Mouse (Mus musculus): Measurements from ENCODE around the gene Ppp1ca. TPM values are rescaled to one million over a fixed set of nuclear protein-coding genes. Genes with fewer than 3 reads are reported as not detected.

Gene Ppp1ca
- polyA plus RNA-seq, 1 experiment from 2014 or later, result 425 TPM

GRCm38 (mm10) chr19:4189051-4189620, 2.7 kb upstream of the Ppp1ca start:
- ATAC-seq (ENCODE audit: insufficient read depth), result no peak
- H3K4me2 ChIP-seq, result no peak overlapping the region
- 70% methylated on average over 12 of the region's 12 CpGs for WGBS (ENCODE audit: insufficient replicate concordance)

GRCm38 (mm10) chr19:4190831-4191334, 982 bp upstream of the Ppp1ca start, which contains the start of gene Tbc1d10c:
Gene Tbc1d10c, minus strand, starts transcription at chr19:4191284.
- no peaks in the 10 kb centered on the region for H3K27me3 ChIP-seq
- H3K4me3 ChIP-seq (replicated peaks), result peak within 1 kb of the TSS; percentile 86
- H3K9me3 ChIP-seq (replicated peaks), result no peaks in the 10 kb centered on the region
- H3K4me2 ChIP-seq, result peak within 1 kb of the TSS; percentile 88
- H3K4me1 ChIP-seq (replicated peaks), result peaks cover 56% of the 10 kb centered on the region
- H3K9ac ChIP-seq, result peak within 1 kb of the TSS; percentile 92
- WGBS (ENCODE audit: insufficient replicate concordance), result 18% methylated on average over 4 of the region's 4 CpGs
- no peak for ATAC-seq (ENCODE audit: insufficient read depth)
- H3K27ac ChIP-seq (replicated peaks), result peak within 1 kb of the TSS; percentile 87
- peaks cover 30% of the 10 kb centered on the region for H3K36me3 ChIP-seq (replicated peaks)

More at GRCm38 (mm10) chr19:4189051-4189620, 2.7 kb upstream of the Ppp1ca start:
- H3K9me3 ChIP-seq (replicated peaks), result no peaks in the 10 kb centered on the region
- no peak overlapping the region for H3K9ac ChIP-seq
- H3K36me3 ChIP-seq (replicated peaks), result peaks cover 13% of the 10 kb centered on the region
- no peak overlapping the region for H3K27ac ChIP-seq (replicated peaks)
- H3K4me3 ChIP-seq (replicated peaks), result no peak overlapping the region
- H3K27me3 ChIP-seq, result no peaks in the 10 kb centered on the region
- H3K4me1 ChIP-seq (replicated peaks), result peaks cover 53% of the 10 kb centered on the region

DNA sequence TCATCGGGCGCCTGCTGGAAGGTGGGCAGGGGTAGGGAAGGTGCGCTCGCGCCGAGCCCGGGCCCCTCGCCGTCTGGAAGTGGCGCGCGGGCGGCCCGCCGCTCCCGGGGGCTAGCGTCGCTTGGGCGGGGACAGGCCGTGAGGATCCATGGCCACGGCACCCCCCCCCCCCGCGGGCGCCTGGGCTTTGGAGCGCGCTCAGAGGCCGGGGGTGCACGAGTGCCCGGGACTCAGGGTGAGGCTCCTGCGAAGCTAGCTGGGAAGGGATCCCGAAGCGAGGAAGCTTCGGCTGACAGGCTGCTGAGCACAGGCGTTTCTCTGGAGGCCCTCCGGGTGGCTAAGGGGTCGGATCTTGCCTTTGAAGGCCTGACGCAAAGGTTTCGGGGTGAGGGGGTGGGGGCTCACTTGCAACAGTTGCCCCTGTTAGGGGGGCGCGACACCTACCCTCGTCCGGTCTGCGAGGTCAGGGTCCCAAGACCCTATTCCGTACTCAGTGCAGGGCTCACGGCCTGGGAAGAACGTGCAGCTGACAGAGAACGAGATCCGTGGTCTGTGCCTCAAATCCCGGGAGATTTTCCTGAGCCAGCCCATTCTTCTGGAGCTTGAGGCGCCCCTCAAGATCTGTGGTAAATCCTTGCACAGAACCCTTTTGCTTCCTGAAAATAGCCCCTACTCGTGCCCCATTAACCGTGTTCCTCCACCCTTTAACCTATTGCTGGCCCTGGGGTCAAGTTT, 553 bp downstream of the Ppp1ca start:
- ATAC-seq (ENCODE audit: insufficient read depth), result peak; percentile 60
- peaks cover 46% of the 10 kb centered on the region for H3K36me3 ChIP-seq (replicated peaks)
- H3K4me2 ChIP-seq, result peak overlapping the region; percentile 88
- H3K27ac ChIP-seq (replicated peaks), result peak overlapping the region; percentile 87
- H3K4me3 ChIP-seq (replicated peaks), result peak overlapping the region; percentile 86
- under 1% methylated on average over 44 of the region's 52 CpGs for WGBS (ENCODE audit: insufficient replicate concordance)
- H3K9ac ChIP-seq, result peak overlapping the region; percentile 92
- H3K9me3 ChIP-seq (replicated peaks), result no peaks in the 10 kb centered on the region
- peaks cover 69% of the 10 kb centered on the region for H3K4me1 ChIP-seq (replicated peaks)
- no peaks in the 10 kb centered on the region for H3K27me3 ChIP-seq

DNA sequence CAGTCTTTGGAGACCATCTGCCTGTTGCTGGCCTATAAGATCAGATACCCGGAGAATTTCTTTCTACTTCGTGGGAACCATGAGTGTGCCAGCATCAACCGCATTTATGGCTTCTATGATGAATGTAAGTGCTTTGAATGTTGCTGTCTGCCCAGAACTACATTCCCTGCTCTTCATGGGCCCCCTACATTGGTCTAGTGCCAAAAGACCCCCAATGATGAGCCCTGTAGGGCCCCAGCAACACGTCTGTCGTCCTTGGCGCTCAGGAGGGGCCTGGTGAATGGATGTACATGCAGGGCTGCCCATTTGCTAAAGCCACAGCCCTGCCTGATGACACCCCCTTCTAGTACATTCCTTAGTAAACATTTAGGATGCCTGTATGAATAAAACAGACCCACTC, 1.3 kb downstream of the Ppp1ca start:
- H3K36me3 ChIP-seq (replicated peaks), result peaks cover 53% of the 10 kb centered on the region

DNA sequence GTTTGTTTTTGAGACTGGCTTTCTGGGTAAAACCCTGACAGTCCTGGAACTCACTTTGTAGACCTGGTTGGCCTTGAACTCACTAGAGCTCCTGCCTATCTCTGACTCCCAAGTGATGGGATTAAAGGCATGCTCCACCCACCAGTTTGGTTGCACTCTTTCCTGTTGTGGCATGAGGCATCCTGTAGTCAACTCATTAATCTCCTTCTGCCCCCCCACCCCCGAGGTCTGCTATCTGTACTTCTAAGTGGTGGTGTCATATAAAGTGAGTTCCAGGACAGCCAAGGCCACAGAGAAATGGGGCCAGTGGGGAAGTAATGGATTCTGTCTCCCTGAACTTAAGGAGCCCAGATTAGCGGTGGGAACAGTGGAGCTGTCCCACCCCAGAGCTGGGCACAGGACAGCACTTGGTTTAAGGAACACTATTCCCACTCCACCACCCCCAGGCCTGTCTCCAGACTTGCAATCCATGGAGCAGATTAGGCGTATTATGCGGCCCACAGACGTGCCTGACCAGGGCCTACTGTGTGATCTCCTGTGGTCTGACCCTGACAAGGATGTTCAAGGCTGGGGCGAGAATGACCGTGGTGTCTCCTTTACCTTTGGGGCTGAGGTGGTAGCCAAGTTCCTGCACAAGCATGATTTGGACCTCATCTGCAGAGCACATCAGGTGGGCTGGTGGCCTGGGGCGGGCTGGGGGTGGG, 2.3 kb downstream of the Ppp1ca start:
- peaks cover 63% of the 10 kb centered on the region for H3K36me3 ChIP-seq (replicated peaks)
- no peak overlapping the region; the same call in 1 of the 2 replicates for H3K27ac ChIP-seq (replicated peaks)
- H3K9ac ChIP-seq, result no peak overlapping the region

More for the DNA sequence above, 1.3 kb downstream of the Ppp1ca start:
- Histone ChIP-seq H3K9ac (peak overlapping the region; percentile 92), H3K27ac (replicated peaks) (peak overlapping the region; percentile 87), H3K27me3 (no peaks in the 10 kb centered on the region), H3K4me2 (peak overlapping the region; percentile 88), H3K9me3 (replicated peaks) (no peaks in the 10 kb centered on the region), H3K4me3 (replicated peaks) (peak overlapping the region; percentile 86), H3K4me1 (replicated peaks) (peaks cover 71% of the 10 kb centered on the region)
- no peak for ATAC-seq (ENCODE audit: insufficient read depth)
- 46% methylated on average over 6 of the region's 6 CpGs for WGBS (ENCODE audit: insufficient replicate concordance)

GRCm38 (mm10) chr19:4194776-4195650, 3.1 kb downstream of the Ppp1ca start:
- 0 out of 2 replicates have a peak overlapping the region, but pooled peaks have one; percentile 14 for H3K27ac ChIP-seq (replicated peaks)
- peaks cover 89% of the 10 kb centered on the region for H3K4me1 ChIP-seq (replicated peaks)
- 75% methylated on average over 12 of the region's 12 CpGs for WGBS (ENCODE audit: insufficient replicate concordance)
- H3K4me2 ChIP-seq, result no peak overlapping the region
- H3K36me3 ChIP-seq (replicated peaks), result peaks cover 72% of the 10 kb centered on the region
- H3K9ac ChIP-seq, result no peak overlapping the region
- no peaks in the 10 kb centered on the region for H3K9me3 ChIP-seq (replicated peaks)
- no peak overlapping the region for H3K4me3 ChIP-seq (replicated peaks)
- no peak for ATAC-seq (ENCODE audit: insufficient read depth)
- no peaks in the 10 kb centered on the region for H3K27me3 ChIP-seq

More for the DNA sequence above, 2.3 kb downstream of the Ppp1ca start:
- Histone ChIP-seq H3K4me2 (peak overlapping the region; percentile 88; the same call in 1 of the 2 replicates), H3K4me1 (replicated peaks) (peaks cover 80% of the 10 kb centered on the region), H3K27me3 (no peaks in the 10 kb centered on the region), H3K4me3 (replicated peaks) (no peak overlapping the region; the same call in 1 of the 2 replicates), H3K9me3 (replicated peaks) (no peaks in the 10 kb centered on the region)
- ATAC-seq (ENCODE audit: insufficient read depth), result no peak
- WGBS (ENCODE audit: insufficient replicate concordance), result 68% methylated on average over 8 of the region's 8 CpGs

- Histone ChIP-seq H3K27ac (replicated peaks) (peak overlapping the region; percentile 19), H3K27me3 (no peaks in the 10 kb centered on the region), H3K9ac (no peak overlapping the region), H3K36me3 (replicated peaks) (peaks cover 76% of the 10 kb centered on the region), H3K4me1 (replicated peaks) (peaks cover 91% of the 10 kb centered on the region), H3K4me2 (no peak overlapping the region), H3K9me3 (replicated peaks) (no peaks in the 10 kb centered on the region), H3K4me3 (replicated peaks) (no peak overlapping the region)
- WGBS (ENCODE audit: insufficient replicate concordance), result 72% methylated on average over 2 of the region's 2 CpGs
- ATAC-seq (ENCODE audit: insufficient read depth), result no peak
Measured at GRCm38 (mm10) chr19:4196048-4196447, 4.2 kb downstream of the Ppp1ca start.

DNA sequence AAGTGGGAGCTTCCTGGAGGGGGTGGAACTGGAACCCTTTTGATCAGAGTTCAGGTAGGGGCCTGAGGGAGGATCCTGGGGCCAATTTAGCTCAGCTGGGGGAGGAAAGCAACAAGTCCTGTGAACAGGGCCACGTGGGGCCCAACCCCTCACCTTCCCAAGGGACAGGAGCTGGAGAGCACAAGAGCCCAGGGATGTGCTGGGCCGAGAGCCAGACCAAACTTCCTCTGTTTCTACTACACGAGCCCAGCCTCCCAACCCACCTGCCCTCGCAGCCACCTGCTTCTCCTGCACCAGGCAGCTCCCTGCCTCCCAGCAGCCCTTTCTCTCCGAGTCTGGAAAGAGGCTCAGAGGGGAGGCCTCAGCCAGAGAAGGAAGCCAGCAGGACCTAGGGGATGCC, 4.7 kb downstream of the Ppp1ca start:
- Histone ChIP-seq H3K4me1 (replicated peaks) (peaks cover 86% of the 10 kb centered on the region), H3K27me3 (no peaks in the 10 kb centered on the region), H3K27ac (replicated peaks) (no peak overlapping the region; the same call in 1 of the 2 replicates), H3K36me3 (replicated peaks) (peaks cover 76% of the 10 kb centered on the region), H3K9me3 (replicated peaks) (no peaks in the 10 kb centered on the region), H3K4me2 (no peak overlapping the region), H3K4me3 (replicated peaks) (no peak overlapping the region), H3K9ac (no peak overlapping the region)
- ATAC-seq (ENCODE audit: insufficient read depth), result no peak
- WGBS (ENCODE audit: insufficient replicate concordance), result 43% methylated on average over 5 of the region's 5 CpGs

DNA sequence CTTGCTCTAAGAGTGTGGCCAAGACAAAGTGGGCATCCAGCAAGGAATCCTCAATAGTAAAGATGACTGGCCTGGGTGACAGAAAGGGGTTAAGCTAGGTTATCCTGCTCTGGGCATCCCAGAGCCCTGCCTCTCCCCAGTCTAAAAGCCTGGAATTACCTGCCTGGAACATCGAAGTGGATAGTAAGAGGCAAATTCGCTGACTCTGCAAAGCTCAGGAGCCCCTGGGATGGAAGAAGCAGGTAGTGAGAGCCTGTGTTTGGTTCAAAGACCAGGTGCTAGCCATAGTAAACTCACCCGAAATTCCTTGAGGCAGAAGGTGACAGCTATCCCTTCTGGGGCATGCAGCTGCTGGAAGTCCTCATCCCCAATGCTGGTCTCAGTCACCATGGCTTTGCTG, 5.3 kb downstream of the Ppp1ca start:
- no peak for ATAC-seq (ENCODE audit: insufficient read depth)
- H3K36me3 ChIP-seq (replicated peaks), result peaks cover 76% of the 10 kb centered on the region

DNA sequence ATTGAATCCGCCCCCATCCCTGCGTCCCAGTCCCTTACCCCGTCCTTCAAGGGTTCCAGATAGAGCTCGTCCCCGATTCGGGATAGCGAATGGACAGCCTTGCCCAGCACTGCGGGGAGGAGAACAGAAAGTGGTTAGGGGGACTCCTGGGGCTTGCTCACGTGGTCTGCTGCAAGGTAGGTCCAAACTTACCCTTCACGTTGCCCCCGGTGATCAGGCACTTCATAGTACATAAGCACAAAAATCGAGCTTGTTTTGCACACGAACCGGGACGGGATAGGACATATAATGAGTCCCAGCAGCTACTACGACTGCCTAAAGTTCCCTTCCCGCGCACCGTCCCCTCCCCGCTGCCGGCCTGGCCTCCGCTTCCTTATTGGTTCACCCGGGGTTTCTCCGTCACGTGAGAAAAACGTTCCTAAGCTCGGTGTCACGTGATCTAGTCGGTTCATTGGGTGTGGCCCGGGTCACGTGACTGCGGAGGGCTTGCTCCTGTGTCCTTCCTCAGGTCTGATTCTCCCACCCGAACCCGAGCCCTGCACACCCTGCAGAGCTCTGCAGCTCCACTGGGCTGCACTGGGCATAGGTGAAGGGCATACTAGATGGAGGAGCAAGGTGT, 9.5 kb downstream of the Ppp1ca start, which contains the start of gene Rad9a:
Rad9a (minus strand) TSS at position 372 of the 619 bp plus-strand sequence.
- peak within 1 kb of the TSS; percentile 78 for H3K9ac ChIP-seq
- under 1% methylated on average over 34 of the region's 34 CpGs for WGBS (ENCODE audit: insufficient replicate concordance)
- H3K4me1 ChIP-seq (replicated peaks), result peaks cover 67% of the 10 kb centered on the region
- H3K27me3 ChIP-seq, result peaks cover 39% of the 10 kb centered on the region
- H3K4me3 ChIP-seq (replicated peaks), result peak within 1 kb of the TSS; percentile 77
- ATAC-seq (ENCODE audit: insufficient read depth), result peak; percentile 84
- H3K36me3 ChIP-seq (replicated peaks), result peaks cover 40% of the 10 kb centered on the region
- peak within 1 kb of the TSS; percentile 79 for H3K27ac ChIP-seq (replicated peaks)
- H3K9me3 ChIP-seq (replicated peaks), result no peaks in the 10 kb centered on the region
- peak within 1 kb of the TSS; percentile 91 for H3K4me2 ChIP-seq

More for the DNA sequence above, 5.3 kb downstream of the Ppp1ca start:
- H3K4me2 ChIP-seq, result no peak overlapping the region
- H3K27ac ChIP-seq (replicated peaks), result 0 out of 2 replicates have a peak overlapping the region, but pooled peaks have one; percentile 34
- no peaks in the 10 kb centered on the region for H3K9me3 ChIP-seq (replicated peaks)
- H3K4me3 ChIP-seq (replicated peaks), result no peak overlapping the region
- 0 out of 2 replicates have a peak, but pooled peaks cover under 1% of the 10 kb centered on the region for H3K27me3 ChIP-seq
- H3K9ac ChIP-seq, result no peak overlapping the region
- WGBS (ENCODE audit: insufficient replicate concordance), result 58% methylated on average over 3 of the region's 3 CpGs
- H3K4me1 ChIP-seq (replicated peaks), result peaks cover 91% of the 10 kb centered on the region

Data from liver, embryonic 15.5 days (tissue).